Mouse (Mus musculus) liver, postnatal 0 days (tissue): ENCODE measurements at regions not wholly inside any gene's neighbourhood (a gene's known extent, or its start where the extent isn't known, plus 50 kb on each side); places are given as distances from the start of the nearest gene placed in this dataset.

ENCODE experiments used
- CTCF ChIP-seq: sonication (generic); IDR thresholded peaks from 2 replicates; pipeline ENCODE4 v1.5.1; 2016; ENCODE audit warnings: antibody characterized with exemption, low read depth
- EP300 ChIP-seq: IDR thresholded peaks from 2 replicates; pipeline ENCODE4 v1.6.1; 2016; ENCODE audit warnings: antibody characterized with exemption, low read depth, mild to moderate bottlenecking

DNA sequence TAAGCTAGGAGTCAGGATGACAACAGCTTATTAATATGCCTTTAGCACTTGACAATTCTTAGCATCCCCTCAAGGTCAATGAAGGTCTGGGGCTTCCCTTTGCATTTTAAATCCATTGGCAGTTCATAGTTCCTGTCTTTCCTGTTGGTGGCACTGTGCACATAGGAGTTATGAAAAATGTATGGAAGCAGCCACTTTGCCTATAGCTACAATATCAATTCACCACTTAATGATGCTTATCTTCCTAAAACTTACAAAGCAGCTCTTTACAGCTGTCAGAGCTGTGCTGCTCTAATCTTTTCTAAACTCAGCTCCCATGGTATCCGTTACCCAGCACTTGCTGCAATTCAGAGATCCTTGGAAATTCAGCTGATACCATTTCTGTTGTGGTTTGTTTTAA is 456.4 kb upstream of the Gje1 start:
- TF ChIP-seq CTCF (no peak), EP300 (no peak)
